Mouse (Mus musculus) liver, embryonic 11.5 days (tissue): ENCODE measurements at regions not wholly inside any gene's neighbourhood (a gene's known extent, or its start where the extent isn't known, plus 50 kb on each side); places are given as distances from the start of the nearest gene placed in this dataset.

ENCODE experiments used
- ATAC-seq: fragments of 200-750 bp; cut with Nextera tagmentation; replicated peaks from 2 replicates; pipeline ENCODE4 v1.8.0; 2017; ENCODE audit warnings: moderate number of reproducible peaks, mild to moderate bottlenecking, moderate TSS enrichment, moderate library complexity; ENCODE audit not compliant: low FRiP score
- DNase-seq: peaks from one replicate; pipeline ENCODE4 v3.0.0-alpha.2; 2017; ENCODE audit warnings: low spot score
- H3K27ac ChIP-seq: fragments of 300-500 bp; sonication (generic); 2 replicates; pipeline ENCODE4 v1.5.1; 2014; ENCODE audit warnings: mild to moderate bottlenecking, low read depth, low read length, control low read depth
- H3K27me3 ChIP-seq: fragments of 300-500 bp; sonication (generic); replicated peaks from 2 replicates; pipeline ENCODE4 v1.6.1; 2014; ENCODE audit warnings: low read length, mixed read lengths; ENCODE audit not compliant: control insufficient read depth, insufficient read depth
- H3K36me3 ChIP-seq: fragments of 300-500 bp; sonication (generic); 2 replicates; pipeline ENCODE4 v1.6.1; 2014; ENCODE audit warnings: mild to moderate bottlenecking, low read length, moderate library complexity, mixed read lengths; ENCODE audit not compliant: control insufficient read depth, insufficient read depth
- H3K4me1 ChIP-seq: fragments of 300-500 bp; sonication (generic); replicated peaks from 2 replicates; pipeline ENCODE4 v1.6.1; 2014; ENCODE audit warnings: low read length, mixed read lengths; ENCODE audit not compliant: control insufficient read depth, insufficient read depth
- H3K4me2 ChIP-seq: fragments of 300-500 bp; sonication (generic); 2 replicates; pipeline ENCODE4 v1.6.1; 2014; ENCODE audit warnings: mild to moderate bottlenecking, control low read depth, moderate library complexity
- H3K4me3 ChIP-seq: fragments of 300-500 bp; sonication (generic); 2 replicates; pipeline ENCODE4 v1.5.1; 2014; ENCODE audit warnings: low read depth, low read length, control low read depth
- H3K9ac ChIP-seq: fragments of 300-500 bp; sonication (generic); 2 replicates; pipeline ENCODE4 v1.6.1; 2014; ENCODE audit warnings: low read depth, low read length, control low read depth
- H3K9me3 ChIP-seq: fragments of 300-500 bp; sonication (generic); 2 replicates; pipeline ENCODE4 v1.6.1; 2016; ENCODE audit warnings: low read length, inconsistent platforms, mixed read lengths; ENCODE audit not compliant: control insufficient read depth
- WGBS: fragments of 180-500 bp; shearing (Covaris S2); extraction: QIAGEN DNeasy Blood & Tissue Kit; methylation state at CpG from one replicate; pipeline ENCODE4 v1.1.7; 2014; 5-methylcytosine and 5-hydroxymethylcytosine counted together

- no peak overlapping the region for H3K9ac ChIP-seq
- ATAC-seq (no peak), DNase-seq (no peak)
- no peak overlapping the region for H3K4me2 ChIP-seq
- H3K27ac ChIP-seq, result no peak overlapping the region
- no peaks in the 10 kb centered on the region for H3K4me1 ChIP-seq
- no peaks in the 10 kb centered on the region for H3K27me3 ChIP-seq
- H3K9me3 ChIP-seq, result no peaks in the 10 kb centered on the region
- no peak overlapping the region for H3K4me3 ChIP-seq
- WGBS, result 87% methylated on average over 3 of the region's 3 CpGs
- H3K36me3 ChIP-seq, result no peaks in the 10 kb centered on the region
Measured at GRCm38 (mm10) chr3:9117913-9118312, 492.0 kb downstream of the Zfp704 start.

GRCm38 (mm10) chr3:9113410-9113809 is 496.5 kb downstream of the Zfp704 start:
- H3K9me3 ChIP-seq, result no peaks in the 10 kb centered on the region
- no peak for ATAC-seq
- H3K27ac ChIP-seq, result no peak overlapping the region
- WGBS, result 71% methylated on average over 5 of the region's 5 CpGs
- H3K4me1 ChIP-seq, result no peaks in the 10 kb centered on the region
- no peak overlapping the region for H3K4me3 ChIP-seq
- no peak overlapping the region for H3K9ac ChIP-seq
- no peaks in the 10 kb centered on the region for H3K27me3 ChIP-seq
- no peaks in the 10 kb centered on the region for H3K36me3 ChIP-seq
- DNase-seq, result no peak
- H3K4me2 ChIP-seq, result no peak overlapping the region

GRCm38 (mm10) chr3:9110741-9111140 is 499.1 kb downstream of the Zfp704 start:
- Histone ChIP-seq H3K4me2 (no peak overlapping the region), H3K27ac (no peak overlapping the region), H3K36me3 (no peaks in the 10 kb centered on the region), H3K4me1 (no peaks in the 10 kb centered on the region), H3K27me3 (no peaks in the 10 kb centered on the region), H3K9me3 (no peaks in the 10 kb centered on the region), H3K4me3 (no peak overlapping the region), H3K9ac (no peak overlapping the region)
- no peak for ATAC-seq
- DNase-seq, result no peak
- 36% methylated on average over 11 of the region's 11 CpGs for WGBS

GRCm38 (mm10) chr3:9109991-9110390 is 499.9 kb downstream of the Zfp704 start:
- H3K4me1 ChIP-seq, result no peaks in the 10 kb centered on the region
- no peaks in the 10 kb centered on the region for H3K9me3 ChIP-seq
- H3K4me2 ChIP-seq, result no peak overlapping the region
- no peak overlapping the region for H3K27ac ChIP-seq
- H3K9ac ChIP-seq, result no peak overlapping the region
- DNase-seq (no peak), ATAC-seq (no peak)
- no peaks in the 10 kb centered on the region for H3K27me3 ChIP-seq
- no peaks in the 10 kb centered on the region for H3K36me3 ChIP-seq
- no peak overlapping the region for H3K4me3 ChIP-seq
- 45% methylated on average over 8 of the region's 8 CpGs for WGBS

DNA sequence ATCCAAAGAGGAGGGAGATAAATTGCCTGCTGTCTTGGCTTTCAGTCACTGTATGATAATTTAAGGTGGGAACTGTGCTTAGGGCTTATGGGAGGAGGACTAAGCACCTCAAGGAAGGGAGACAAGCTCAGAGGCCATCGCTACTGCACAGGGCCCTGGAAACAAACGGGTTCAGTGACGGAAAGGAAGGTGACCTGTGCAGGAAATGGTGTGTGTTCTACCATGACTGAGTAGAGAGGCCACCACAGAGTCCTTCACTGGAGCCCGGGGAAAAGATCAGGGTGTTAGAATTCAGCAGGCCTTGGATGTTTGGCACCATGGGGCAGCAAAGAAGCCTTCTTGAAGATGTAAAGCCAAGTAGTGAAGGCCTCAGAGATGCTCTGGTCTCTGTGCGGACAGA is 500.4 kb downstream of the Zfp704 start:
- Histone ChIP-seq H3K36me3 (no peaks in the 10 kb centered on the region), H3K4me1 (no peaks in the 10 kb centered on the region), H3K9ac (no peak overlapping the region), H3K27ac (no peak overlapping the region), H3K4me2 (no peak overlapping the region), H3K4me3 (no peak overlapping the region), H3K27me3 (no peaks in the 10 kb centered on the region), H3K9me3 (no peaks in the 10 kb centered on the region)
- 81% methylated on average over 5 of the region's 5 CpGs for WGBS
- no peak for DNase-seq
- no peak for ATAC-seq

DNA sequence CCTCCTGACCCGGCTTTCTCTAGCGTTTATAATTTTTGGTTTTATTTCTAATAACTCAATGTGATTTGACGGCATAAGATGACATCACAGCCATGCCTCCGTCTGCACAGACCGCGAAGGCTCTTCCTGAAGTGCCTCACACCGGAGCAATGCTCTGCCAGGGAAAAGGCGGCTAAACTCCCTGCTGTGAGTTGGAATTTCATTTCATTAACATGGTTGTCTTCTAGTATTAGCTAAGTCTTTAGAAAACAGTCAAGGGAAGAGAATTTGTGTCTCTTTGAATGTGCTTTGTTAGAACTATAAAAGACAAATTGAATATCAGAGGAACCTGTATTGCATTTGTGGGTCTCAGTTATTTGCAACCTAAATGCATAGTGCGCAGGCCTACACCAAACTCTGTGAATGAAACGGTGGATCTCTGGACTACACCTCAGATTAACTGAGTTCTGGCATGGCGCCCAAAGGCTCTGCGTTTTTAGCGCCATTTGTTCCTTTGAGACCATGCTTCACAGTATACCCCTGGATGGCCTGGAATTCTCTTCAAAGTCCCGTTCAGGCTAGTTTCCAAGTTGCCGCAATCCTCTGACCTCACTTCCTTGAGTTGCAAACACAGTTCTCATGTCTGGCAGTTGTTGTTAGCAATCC is 502.0 kb downstream of the Zfp704 start:
- Histone ChIP-seq H3K9me3 (no peaks in the 10 kb centered on the region), H3K4me2 (no peak overlapping the region), H3K27me3 (no peaks in the 10 kb centered on the region), H3K4me3 (no peak overlapping the region), H3K36me3 (no peaks in the 10 kb centered on the region), H3K4me1 (no peaks in the 10 kb centered on the region), H3K27ac (no peak overlapping the region), H3K9ac (no peak overlapping the region)
- ATAC-seq, result no peak
- no peak for DNase-seq
- WGBS, result 83% methylated on average over 15 of the region's 15 CpGs

GRCm38 (mm10) chr3:9105191-9105926 is 504.5 kb downstream of the Zfp704 start:
- no peaks in the 10 kb centered on the region for H3K4me1 ChIP-seq
- H3K36me3 ChIP-seq, result no peaks in the 10 kb centered on the region
- no peak overlapping the region for H3K4me3 ChIP-seq
- no peak overlapping the region for H3K27ac ChIP-seq
- DNase-seq (no peak), ATAC-seq (no peak)
- no peak overlapping the region for H3K9ac ChIP-seq
- no peaks in the 10 kb centered on the region for H3K9me3 ChIP-seq
- H3K4me2 ChIP-seq, result no peak overlapping the region
- H3K27me3 ChIP-seq, result no peaks in the 10 kb centered on the region
- WGBS, result 45% methylated on average over 8 of the region's 8 CpGs

DNA sequence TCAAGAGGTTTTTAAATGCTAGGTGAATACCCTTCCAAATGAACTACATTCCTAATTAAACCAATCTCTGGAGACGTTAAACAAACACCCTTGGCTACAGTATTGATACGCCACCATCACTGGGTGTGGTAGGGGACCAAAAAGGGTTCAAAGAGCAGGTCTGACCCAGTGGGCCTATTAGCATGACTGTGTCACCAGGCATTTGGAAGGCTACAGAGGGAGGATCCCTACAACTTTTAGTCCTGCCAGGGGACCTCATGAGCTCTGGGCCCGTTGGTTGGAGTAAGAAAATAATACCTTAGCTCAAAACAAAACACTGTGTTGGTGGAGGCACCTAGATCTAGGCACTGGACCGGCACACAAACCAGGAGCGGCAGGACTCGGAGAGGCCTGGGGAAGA is 506.4 kb downstream of the Zfp704 start:
- H3K36me3 ChIP-seq, result no peaks in the 10 kb centered on the region
- no peak for DNase-seq
- no peaks in the 10 kb centered on the region for H3K4me1 ChIP-seq
- H3K4me3 ChIP-seq, result no peak overlapping the region
- H3K4me2 ChIP-seq, result no peak overlapping the region
- 77% methylated on average over 6 of the region's 6 CpGs for WGBS
- no peak for ATAC-seq
- H3K27ac ChIP-seq, result no peak overlapping the region
- no peak overlapping the region for H3K9ac ChIP-seq
- no peaks in the 10 kb centered on the region for H3K9me3 ChIP-seq
- H3K27me3 ChIP-seq, result no peaks in the 10 kb centered on the region

DNA sequence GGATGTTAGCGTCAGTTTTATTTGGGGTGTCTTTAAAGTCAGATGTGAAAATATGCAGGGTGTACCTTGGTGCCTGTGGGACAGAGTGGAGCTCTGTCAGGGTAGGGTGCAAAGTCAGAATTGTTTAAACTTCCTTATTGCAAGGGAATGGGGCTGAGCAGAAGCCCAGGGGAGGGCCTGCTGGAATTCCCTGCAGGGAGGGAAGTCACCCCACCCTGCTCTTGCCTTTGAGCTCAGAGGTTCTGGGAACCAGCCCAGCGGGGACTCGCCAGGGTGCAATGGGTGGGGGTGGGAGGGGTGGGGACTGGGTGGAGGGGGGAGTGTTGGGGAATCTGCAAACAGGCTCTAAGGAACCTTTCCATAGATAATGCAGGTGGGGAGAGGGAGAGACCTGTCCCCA is 508.6 kb downstream of the Zfp704 start:
- Histone ChIP-seq H3K36me3 (no peaks in the 10 kb centered on the region), H3K9ac (no peak overlapping the region), H3K27ac (no peak overlapping the region), H3K4me3 (no peak overlapping the region), H3K9me3 (no peaks in the 10 kb centered on the region), H3K27me3 (no peaks in the 10 kb centered on the region), H3K4me1 (no peaks in the 10 kb centered on the region), H3K4me2 (no peak overlapping the region)
- no peak for ATAC-seq
- WGBS, result 62% methylated on average over 3 of the region's 3 CpGs
- no peak for DNase-seq
